Mouse (Mus musculus) lung, postnatal 10 days (tissue): ENCODE measurements around the gene Kif1bp.
A peak's percentile ranks its signal among the peaks of the same experiment; 100 is the strongest.

ENCODE experiments used
- DNase-seq: peaks from one replicate; pipeline ENCODE4 v3.0.0; 2021

Kif1bp gene

GRCm38 (mm10) chr10:62555705-62556557, 22.3 kb downstream of the Kif1bp start:
- no peak for DNase-seq

- no peak for DNase-seq
Measured at GRCm38 (mm10) chr10:62553611-62554091, 24.6 kb downstream of the Kif1bp start.

GRCm38 (mm10) chr10:62550787-62551300, 27.4 kb downstream of the Kif1bp start:
- DNase-seq, result no peak

- peak; percentile 83 for DNase-seq
Measured at GRCm38 (mm10) chr10:62549523-62550166, 28.6 kb downstream of the Kif1bp start.

GRCm38 (mm10) chr10:62546441-62546840, 31.8 kb downstream of the Kif1bp start:
- peak; percentile 21 for DNase-seq

- no peak for DNase-seq
Measured at GRCm38 (mm10) chr10:62545759-62546158, 32.5 kb downstream of the Kif1bp start.

- DNase-seq, result no peak
Measured at GRCm38 (mm10) chr10:62544316-62544715, 33.9 kb downstream of the Kif1bp start.

- DNase-seq, result peak; percentile 52
Measured at GRCm38 (mm10) chr10:62543399-62543808, 34.9 kb downstream of the Kif1bp start.

- no peak for DNase-seq
Measured at GRCm38 (mm10) chr10:62542928-62543327, 35.3 kb downstream of the Kif1bp start.

- DNase-seq, result no peak
Measured at GRCm38 (mm10) chr10:62542507-62542906, 35.8 kb downstream of the Kif1bp start.

GRCm38 (mm10) chr10:62541499-62541898, 36.8 kb downstream of the Kif1bp start:
- no peak for DNase-seq

- DNase-seq, result no peak
Measured at GRCm38 (mm10) chr10:62540800-62541199, 37.5 kb downstream of the Kif1bp start.

- DNase-seq, result peak; percentile 65
Measured at GRCm38 (mm10) chr10:62534509-62534908, 43.7 kb downstream of the Kif1bp start.

- DNase-seq, result no peak
Measured at GRCm38 (mm10) chr10:62532832-62533231, 45.4 kb downstream of the Kif1bp start.

- peak; percentile 93 for DNase-seq
Measured at GRCm38 (mm10) chr10:62530183-62530582, 48.1 kb downstream of the Kif1bp start.

GRCm38 (mm10) chr10:62527351-62527750, 50.9 kb downstream of the Kif1bp start, which contains the start of gene Srgn:
Srgn (minus strand) TSS chr10:62527451.
- DNase-seq, result no peak

GRCm38 (mm10) chr10:62522346-62522950, 55.8 kb downstream of the Kif1bp start:
- no peak for DNase-seq

GRCm38 (mm10) chr10:62521763-62522162, 56.5 kb downstream of the Kif1bp start:
- no peak for DNase-seq

- DNase-seq, result no peak
Measured at GRCm38 (mm10) chr10:62520911-62521310, 57.3 kb downstream of the Kif1bp start.

GRCm38 (mm10) chr10:62517511-62517910, 60.7 kb downstream of the Kif1bp start:
- no peak for DNase-seq

- DNase-seq, result no peak
Measured at GRCm38 (mm10) chr10:62512855-62513254, 65.4 kb downstream of the Kif1bp start.

GRCm38 (mm10) chr10:62511528-62511927, 66.7 kb downstream of the Kif1bp start:
- no peak for DNase-seq

GRCm38 (mm10) chr10:62509032-62509656, 69.1 kb downstream of the Kif1bp start:
- no peak for DNase-seq
